Mouse (Mus musculus) left cerebral cortex, postnatal 4 days (tissue): ENCODE results near the gene Mn1. TPM values are rescaled to one million over a fixed set of nuclear protein-coding genes. Genes with fewer than 3 reads are reported as not detected.
A peak's percentile ranks its signal among the peaks of the same experiment; 100 is the strongest.

Source experiments
- DNase-seq: peaks from one replicate; pipeline ENCODE4 v3.0.0-alpha.2; 2022
- intact Hi-C: fragments of 180-260 bp; cut with DNase I; formaldehyde crosslinking; loops from one replicate; pipeline ENCODE4 v1.15.1; 2025
- total RNA-seq, 2 experiments: library from RNA; stranded (reverse); gene quantifications; 2 replicates each; pipeline ENCODE4 v1.2.3; 2021

Mn1 gene
- total RNA-seq, 2 experiments from 2014 or later, result 129 to 135 TPM

DNA sequence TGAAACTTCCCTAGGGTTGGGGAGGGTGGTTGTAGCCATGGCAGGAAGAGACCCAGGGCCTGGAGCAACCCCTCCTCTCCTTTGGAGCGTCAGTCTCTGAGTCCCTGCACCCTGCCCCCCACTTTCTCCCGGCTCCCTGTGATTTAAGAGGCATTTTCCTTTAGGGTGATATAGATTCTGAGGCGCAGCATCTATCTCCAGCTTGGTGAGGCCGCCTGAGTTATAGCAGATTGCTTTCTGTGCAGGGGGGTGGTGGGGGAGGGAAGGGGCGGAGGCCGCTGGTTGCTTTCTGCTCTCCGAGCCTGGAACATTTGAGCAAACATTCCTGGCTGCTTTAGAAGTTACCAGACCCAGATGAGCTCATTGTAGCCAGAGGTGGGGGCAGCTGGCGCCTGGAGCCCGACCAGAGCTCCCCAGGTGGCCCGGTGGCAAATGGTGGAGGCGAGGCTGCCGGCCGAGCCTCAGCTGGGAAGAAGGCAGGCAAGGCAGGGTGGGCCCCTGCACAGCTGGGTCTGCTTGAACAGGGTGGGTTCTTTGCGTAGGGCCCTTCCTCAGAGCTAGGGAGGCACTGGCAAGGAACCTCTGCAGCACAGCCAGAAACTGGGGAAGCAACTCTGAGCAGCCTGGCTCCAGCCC is 8.6 kb upstream of the Mn1 start:
- no peak for DNase-seq
- intact Hi-C loops, result no loop called here

DNA sequence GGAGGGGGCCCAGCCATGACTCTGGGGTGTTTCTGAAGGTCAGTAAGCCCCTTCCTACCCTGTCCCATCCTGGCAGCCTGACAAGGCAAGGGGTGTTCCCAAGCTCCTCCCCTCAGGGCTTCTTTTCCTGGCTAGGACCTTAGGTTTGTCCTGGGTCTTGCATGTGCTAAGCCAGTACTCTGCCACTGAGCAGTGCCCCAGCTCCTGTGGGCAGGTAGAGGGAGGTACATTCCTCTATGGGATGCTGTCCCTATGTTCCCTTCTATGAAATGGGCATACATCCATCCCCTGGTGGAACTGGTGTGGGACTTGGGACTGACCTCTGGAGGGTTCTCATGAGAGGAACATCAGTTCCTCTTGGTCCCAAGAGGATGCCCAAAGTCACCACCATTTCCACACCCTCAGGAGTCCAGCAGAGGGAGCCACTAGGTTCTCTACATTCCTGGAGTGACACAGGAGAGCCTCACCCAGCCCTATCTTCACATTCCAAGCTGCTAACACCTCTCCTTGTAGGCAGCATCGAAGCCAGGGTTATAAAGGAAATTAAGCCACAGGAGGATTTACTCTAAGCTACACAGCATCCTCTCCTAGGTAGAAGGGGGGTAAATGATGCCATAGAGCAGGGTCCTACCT is 7.6 kb upstream of the Mn1 start:
- no peak for DNase-seq
- intact Hi-C loops, result loop anchor here (10.0 kb wide), 2 partner anchors 435 to 795 kb away; no protein-coding TSS in a partner anchor

DNA sequence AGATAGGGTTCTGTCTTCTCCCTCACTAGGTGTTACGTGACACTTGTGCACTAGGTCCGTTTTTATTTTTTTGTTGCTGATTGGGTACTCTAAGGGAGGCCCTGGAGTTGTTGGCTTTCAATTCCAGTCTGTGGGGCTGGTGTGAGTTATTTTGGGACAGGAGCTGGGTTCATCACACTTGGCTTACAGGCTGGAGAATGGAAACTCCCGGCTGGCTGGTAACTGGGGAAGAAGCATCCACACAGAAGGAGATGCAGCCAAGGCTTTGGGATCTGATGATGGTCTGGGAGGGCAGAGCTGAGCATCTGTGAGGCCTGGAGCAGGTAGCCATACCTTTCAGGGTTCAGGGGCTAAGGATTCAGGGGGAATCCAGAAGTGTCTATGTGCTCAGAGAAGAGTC is 6.5 kb upstream of the Mn1 start:
- no peak for DNase-seq
- intact Hi-C loops, result loop anchor here (10.0 kb wide), 2 partner anchors 434 to 794 kb away; no protein-coding TSS in a partner anchor

DNA sequence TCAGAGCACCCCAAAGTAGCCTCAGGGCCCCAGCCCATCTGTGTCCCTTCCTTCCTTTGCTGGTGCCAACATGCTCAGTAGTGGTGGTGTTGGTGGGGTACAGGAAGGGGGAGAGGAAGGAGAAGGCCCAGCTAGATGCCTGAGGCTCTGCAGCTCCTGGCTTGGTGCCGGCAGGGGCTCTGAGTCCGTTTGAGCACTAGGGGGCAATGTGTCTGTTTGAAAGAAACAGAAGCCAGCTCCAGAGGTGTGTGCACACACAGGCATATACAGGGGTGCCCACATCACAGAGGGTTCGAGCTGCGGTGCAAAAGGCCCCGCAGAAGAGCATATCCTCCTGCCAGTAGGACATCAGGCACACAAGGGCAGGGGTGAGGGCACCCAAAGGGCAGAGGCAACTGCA is 3.0 kb upstream of the Mn1 start:
- DNase-seq, result peak; percentile 87
- intact Hi-C loops, result loop anchor here (2.0 to 10.0 kb wide), 3 partner anchors 431 to 791 kb away; no protein-coding TSS in a partner anchor

DNA sequence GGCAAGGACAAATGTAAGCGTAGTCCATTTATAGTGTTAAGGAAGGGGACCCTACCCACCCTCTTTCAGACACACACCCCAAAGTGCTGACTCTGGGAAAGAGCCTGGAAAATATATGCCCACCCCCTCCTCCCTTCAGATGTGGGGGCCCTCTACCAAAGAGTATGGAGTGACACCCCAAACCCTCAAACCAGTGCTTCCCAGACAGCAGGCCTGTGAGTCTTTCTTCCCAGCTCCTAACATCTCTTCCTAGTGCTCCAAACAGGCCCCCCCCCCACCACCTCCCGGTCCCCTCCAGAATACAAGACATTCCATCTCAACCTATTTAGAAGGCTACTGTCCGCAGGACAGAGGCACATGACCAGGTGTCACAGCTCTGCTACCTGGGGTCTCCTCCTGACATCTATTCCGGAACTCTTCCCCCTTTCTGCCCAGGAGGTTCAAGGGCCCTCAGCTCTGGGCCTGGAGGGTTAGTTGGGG is 2.4 kb upstream of the Mn1 start:
- no peak for DNase-seq
- intact Hi-C loops, result loop anchor here (2.0 to 10.0 kb wide), 4 partner anchors 247 to 790 kb away; no protein-coding TSS in a partner anchor

DNA sequence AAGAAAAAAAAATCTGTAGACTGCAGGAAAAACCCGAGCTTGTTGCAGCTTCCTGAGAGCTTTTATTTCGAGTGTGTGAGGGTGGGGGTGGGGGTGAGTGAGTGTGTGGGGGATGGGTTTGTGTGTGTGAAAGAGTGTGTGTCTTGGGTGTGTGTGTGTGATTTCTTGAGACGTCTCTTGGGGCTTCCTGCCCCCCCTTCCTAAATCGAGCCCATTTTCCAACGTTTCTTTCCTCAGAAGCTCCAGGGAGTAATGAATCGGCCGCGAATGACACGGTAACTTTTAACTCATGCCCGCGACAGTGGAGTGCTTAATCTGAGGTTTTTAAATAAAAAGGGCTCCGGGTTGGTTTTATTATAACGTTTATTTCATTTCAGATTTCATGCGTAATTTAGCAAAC is 1.6 kb upstream of the Mn1 start:
- intact Hi-C loops, result loop anchor here (2.0 to 10.0 kb wide), 4 partner anchors 247 to 789 kb away; no protein-coding TSS in a partner anchor
- no peak for DNase-seq

DNA sequence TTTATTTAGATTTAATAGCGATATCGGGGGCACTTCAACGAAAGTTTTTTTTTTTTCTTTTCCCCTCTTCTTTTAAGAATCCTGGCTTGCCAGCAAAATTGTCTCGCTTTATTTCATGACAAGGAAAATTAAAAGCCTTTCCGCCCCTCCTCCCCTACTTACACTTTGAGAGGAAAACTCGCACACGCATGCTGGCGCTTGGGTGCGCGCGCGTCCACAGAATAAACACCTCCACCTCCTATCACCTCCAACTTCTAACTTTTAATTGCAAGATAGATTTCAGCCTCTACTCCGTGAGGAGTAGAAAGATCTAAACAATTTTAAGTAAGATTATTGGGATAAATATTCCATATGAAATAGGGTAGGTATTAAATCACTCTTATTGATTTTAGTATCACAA is 1.1 kb upstream of the Mn1 start:
- intact Hi-C loops, result loop anchor here (5.0 to 10.0 kb wide), 3 partner anchors 246 to 789 kb away; no protein-coding TSS in a partner anchor
- no peak for DNase-seq

DNA sequence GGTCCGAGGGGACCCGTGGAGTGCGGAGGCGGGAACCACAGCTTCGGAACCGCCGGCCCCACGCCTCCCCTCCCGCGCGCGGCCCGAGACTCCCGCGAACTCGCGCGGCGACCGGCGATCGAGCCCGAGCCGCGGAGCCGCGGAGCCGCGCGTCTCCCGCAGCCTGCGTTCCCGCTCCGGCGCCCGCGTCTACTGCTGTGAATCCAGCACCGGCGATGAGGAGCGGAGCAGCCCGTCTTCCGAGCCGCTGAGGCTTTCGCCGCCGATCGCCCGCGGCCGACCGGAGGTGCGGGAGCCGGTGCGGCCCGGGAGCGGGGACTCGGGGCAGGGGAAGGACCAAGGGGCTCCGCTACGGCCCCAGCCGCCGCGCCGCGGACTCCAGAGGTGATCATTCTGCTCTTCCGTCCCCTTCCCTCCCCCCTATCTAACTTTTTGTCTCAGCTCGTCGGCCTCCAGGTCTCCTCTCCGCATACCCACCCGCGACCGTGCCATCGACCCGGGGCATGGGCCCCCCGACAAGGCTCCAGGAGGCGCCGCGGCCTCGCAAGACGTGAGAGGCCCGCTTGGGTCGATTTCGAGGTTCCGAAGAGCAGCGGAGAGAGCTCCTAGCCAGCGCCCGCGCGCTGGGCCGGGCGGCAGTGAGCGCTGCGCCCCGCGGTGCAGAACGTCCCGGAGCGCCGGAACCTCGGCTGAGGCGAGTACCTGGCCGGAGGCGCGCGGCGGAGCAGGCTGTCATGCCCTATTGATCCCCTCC is 393 bp downstream of the Mn1 start:
- no peak for DNase-seq
- intact Hi-C loops, result loop anchor here (5.0 to 10.0 kb wide), 3 partner anchors 245 to 787 kb away; no protein-coding TSS in a partner anchor

DNA sequence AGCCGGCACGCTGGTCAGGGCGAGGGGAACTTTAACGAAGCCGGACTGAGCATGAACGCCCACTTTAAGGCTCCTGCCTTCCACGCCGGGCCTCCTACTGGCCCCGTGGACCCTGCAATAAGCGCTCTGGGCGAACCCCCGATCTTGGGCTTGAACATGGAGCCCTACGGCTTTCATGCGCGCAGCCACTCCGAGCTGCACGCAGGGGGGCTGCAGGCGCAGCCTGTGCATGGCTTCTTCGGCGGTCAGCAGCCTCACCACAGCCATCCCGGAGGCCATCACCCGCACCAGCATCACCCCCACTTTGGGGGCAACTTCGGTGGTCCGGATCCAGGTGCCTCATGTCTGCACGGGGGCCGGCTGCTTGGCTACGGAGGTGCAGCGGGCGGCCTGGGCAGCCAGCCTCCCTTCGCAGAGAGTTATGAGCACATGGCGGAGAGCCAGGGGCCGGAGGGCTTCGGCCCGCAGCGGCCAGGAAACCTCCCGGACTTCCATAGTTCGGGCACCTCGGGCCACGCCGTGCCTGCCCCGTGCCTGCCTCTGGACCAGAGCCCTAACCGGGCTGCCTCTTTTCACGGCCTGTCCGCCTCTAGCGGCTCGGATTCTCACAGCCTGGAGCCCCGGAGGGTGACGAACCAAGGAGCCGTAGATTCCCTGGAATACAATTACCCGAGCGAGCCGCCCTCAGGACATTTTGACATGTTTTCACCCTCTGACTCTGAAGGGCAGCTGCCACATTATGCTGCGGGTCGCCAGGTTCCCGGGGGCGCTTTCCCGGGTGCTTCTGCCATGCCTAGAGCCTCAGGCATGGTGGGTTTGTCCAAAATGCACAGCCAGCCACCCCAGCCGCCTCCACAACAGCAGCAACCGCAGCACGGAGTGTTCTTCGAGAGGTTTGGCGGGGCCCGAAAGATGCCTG is 1.3 kb downstream of the Mn1 start:
- no peak for DNase-seq
- intact Hi-C loops, result loop anchor here (5.0 to 10.0 kb wide), 3 partner anchors 244 to 786 kb away; no protein-coding TSS in a partner anchor

DNA sequence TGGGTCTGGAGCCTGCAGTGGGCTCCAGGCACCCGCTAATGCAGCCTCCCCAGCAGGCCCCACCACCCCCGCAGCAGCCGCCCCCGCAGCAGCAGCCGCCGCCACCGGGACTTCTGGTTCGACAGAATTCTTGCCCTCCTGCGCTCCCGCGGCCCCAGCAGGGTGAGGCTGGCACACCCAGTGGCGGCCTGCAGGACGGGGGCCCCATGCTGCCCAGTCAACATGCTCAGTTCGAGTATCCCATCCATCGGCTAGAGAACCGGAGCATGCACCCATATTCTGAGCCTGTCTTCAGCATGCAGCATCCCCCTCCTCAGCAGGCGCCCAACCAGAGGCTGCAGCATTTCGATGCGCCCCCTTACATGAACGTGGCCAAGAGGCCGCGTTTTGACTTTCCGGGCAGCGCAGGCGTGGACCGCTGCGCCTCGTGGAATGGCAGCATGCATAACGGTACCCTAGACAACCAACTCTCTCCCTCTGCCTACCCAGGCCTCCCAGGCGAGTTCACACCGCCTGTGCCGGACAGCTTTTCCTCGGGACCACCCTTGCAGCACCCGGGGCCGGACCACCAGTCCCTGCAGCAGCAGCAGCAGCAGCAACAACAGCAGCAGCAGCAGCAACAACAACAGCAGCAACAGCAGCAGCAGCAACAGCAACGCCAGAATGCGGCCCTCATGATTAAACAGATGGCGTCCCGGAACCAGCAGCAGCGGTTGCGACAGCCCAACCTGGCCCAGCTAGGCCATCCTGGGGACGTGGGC is 2.1 kb downstream of the Mn1 start:
- no peak for DNase-seq
- intact Hi-C loops, result loop anchor here (5.0 to 10.0 kb wide), 3 partner anchors 243 to 786 kb away; no protein-coding TSS in a partner anchor

DNA sequence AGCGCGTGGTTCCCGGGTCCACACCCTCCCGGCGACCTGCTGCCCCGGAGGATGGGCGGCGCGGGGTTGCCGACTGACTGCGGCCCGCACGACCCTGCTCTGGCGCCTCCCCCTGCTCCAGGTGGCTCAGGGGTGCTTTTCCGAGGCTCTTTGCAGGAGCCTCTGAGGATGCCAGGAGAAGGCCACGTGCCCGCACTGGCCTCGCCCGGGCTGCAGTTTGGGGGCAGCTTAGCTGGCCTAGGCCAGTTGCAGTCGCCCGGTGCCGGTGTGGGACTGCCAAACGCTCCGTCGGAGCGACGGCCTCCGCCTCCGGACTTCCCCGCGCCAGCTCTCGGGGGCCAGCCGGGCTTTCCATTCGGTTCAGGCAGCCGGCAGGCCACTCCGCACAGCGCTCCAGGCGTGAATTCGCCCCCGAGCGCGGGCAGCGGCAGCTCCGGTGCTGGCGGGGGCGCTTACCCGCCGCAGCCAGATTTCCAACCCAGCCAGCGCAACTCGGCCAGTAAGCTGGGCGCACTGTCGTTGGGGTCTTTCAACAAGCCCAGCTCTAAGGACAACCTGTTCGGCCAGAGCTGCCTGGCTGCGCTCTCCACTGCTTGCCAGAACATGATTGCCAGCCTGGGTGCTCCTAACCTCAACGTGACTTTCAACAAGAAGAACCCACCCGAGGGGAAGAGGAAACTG is 3.0 kb downstream of the Mn1 start:
- DNase-seq, result no peak
- intact Hi-C loops, result no loop called here

DNA sequence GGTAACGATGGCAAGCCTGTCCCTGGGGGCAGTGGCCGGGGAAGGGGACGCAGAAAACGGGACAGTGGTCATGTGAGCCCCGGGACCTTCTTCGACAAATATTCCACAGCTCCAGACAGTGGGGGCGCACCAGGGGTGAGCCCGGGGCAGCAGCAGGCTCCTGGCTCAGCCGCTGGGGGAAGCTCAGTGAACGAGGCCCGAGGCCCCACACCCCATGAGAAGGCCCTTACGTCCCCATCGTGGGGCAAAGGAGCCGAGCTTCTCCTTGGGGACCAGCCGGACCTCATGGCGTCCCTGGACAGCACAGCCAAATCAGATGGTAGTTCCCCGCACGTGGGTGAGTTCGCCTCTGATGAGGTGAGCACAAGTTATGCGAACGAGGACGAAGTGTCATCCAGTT is 3.7 kb downstream of the Mn1 start:
- intact Hi-C loops, result no loop called here
- DNase-seq, result no peak

DNA sequence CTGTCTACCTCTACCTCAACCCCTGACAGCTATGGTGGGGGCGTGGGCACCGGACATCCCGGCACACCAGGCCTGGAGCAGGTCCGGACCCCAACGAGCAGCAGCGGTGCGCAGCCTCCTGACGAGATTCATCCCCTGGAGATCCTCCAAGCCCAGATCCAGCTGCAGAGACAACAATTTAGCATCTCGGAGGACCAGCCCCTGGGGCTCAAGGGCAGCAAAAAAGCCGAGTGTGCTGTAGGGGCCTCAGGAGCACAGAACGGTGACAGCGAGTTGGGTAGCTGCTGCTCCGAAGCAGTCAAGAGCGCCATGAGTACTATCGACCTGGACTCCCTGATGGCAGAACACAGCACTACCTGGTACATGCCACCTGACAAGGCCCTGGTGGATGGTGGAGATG is 4.3 kb downstream of the Mn1 start:
- no peak for DNase-seq

DNA sequence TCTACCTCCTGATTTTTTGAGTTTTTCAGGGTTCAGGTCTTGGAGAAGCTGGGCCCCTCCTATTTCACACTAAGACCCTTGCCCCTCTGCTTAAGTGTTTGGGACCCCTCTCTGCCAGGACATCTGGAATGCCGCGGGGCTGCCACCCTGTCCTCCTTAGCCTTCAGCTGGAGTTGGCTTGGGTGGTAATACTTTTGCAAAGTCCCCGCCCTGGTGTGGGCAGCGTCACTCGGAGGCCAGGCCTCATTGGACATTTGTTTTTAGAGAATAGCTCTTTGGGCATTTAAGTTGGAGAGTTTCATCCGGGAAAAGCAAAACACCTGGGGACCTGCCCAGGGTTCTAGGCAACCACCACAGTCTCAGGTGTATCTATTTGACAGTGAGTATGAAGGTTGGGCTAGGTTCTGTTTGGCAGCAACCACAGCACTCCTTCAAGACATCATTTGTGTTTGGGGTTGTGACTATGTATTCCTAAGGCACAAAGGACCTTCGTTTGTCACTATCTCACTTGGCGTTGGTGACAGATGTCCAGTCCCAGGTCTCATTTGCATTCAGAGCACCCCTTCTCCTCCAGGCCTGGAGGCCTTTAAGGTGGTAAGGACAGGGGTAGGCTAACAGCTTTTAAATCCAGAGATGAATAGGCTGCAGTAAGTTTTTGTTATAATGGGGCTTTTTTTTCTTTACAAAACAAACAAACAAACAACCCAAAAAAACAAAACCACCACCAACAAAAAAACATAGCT is 5.1 kb downstream of the Mn1 start:
- intact Hi-C loops, result no loop called here
- no peak for DNase-seq

More for the DNA sequence above, 4.3 kb downstream of the Mn1 start:
- intact Hi-C loops, result no loop called here

DNA sequence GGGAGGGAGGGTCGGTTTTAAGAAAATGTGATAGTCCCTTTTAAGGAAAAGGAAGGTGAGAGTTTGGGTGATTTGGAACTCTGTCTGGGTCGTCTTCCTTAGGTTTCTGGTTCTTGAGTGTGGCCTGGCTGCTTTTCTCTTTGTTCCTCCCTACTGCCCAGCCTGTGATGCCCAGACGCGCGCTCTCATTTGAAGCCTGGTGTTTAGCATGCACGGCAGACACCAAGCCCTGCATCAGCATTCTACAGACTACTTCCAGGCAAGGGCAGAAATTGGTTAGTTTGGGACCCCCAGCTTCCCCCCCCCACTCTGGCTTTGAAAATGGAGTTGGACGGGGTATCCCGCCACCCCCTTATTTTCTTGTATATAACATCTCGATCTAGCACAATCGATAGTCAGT is 5.8 kb downstream of the Mn1 start:
- DNase-seq, result peak; percentile 46
- intact Hi-C loops, result no loop called here

DNA sequence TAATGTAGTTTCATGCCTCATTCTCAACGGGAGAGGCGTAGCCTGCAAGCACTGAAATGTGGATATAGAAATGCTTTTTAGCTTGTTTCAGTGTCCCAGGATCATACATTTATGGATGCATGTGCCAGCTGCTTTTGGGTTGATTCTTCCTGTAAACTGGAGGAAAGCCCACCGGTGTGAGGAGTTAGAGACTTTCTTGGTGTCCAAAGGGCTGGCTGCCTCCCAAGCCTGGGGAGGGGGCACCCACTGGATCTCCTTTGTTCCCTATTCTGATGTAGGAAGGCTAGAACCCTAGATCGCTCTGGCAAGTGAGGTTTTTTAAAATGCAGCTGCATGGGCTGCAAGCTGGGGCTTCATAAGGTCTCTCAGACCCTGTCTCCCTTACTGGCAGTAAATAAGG is 6.5 kb downstream of the Mn1 start:
- no peak for DNase-seq
- intact Hi-C loops, result no loop called here

DNA sequence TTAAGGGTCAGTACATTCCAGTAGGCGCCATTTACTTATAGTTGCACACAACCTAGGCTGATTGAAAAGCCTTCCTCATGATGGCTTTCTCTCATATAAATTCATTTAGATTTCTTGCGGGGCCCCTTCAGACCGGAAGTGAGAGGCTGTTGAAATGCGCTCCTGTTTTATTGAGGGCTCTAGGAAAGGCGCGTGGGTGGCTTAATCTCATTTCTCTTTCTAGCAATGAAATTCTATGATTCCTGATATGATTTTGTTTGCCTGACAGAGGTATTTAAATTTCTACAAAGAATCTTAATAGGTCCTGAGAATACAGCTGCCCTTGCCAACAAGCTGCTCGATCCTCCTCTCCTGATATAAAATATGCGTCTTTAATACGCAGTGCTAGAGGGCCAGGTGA is 8.7 kb downstream of the Mn1 start:
- DNase-seq, result no peak
- intact Hi-C loops, result loop anchor here (5.0 kb wide), 1 partner anchor 146 kb away; no protein-coding TSS in a partner anchor

DNA sequence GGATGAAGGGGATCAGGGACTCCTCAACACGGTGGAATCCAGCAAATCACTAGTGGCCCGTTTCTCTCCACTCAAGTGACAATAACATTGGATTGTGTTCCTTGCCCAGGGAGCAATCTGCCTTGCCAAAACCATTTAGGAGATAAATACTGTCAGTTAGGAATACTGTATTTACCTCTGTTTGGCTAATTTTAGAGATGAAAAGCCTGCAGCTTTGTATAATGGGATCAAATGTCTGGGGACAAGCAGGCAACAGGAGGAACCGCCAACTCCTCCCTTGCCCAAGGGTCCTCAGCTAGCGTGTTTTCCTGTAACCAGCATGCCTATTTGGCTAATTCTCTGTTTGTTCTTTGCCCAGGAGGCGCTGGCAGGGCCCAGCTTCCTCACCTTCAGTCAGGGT is 9.1 kb downstream of the Mn1 start:
- no peak for DNase-seq
- intact Hi-C loops, result loop anchor here (5.0 kb wide), 1 partner anchor 146 kb away; no protein-coding TSS in a partner anchor
